Mouse (Mus musculus) MEL (cell line): ENCODE data around the gene Espnl. TPM values are rescaled to one million over a fixed set of nuclear protein-coding genes. Genes with fewer than 3 reads are reported as not detected.

Experiments
- DNase-seq: peaks from one replicate; pipeline ENCODE4 v3.0.0; 2011; ENCODE audit warnings: low read depth, low spot score
- H3K27ac ChIP-seq: 2 replicates; pipeline ENCODE4 v1.5.1; 2012; ENCODE audit warnings: low read depth, mild to moderate bottlenecking, control low read depth, low read length, moderate library complexity; ENCODE audit not compliant: control insufficient read depth
- H3K27me3 ChIP-seq, 2 experiments: fragments of 150-350 bp in 1 of 2; sonication (generic) in 1 of 2; 2 replicates each; pipeline ENCODE4 v1.6.1; 2012; ENCODE audit warnings: low read length in 2 of 2, mild to moderate bottlenecking in 2 of 2, improper control_type of control experiment in 1 of 2, moderate library complexity in 1 of 2; ENCODE audit not compliant: insufficient read depth in 2 of 2, control insufficient read depth in 1 of 2
- H3K36me3 ChIP-seq, 2 experiments: 2 replicates each; pipeline ENCODE4 v1.6.1; 2012 to 2014; ENCODE audit warnings: low read length in 2 of 2, improper control_type of control experiment in 1 of 2, inconsistent platforms in 1 of 2, mild to moderate bottlenecking in 1 of 2; ENCODE audit not compliant: insufficient read depth in 2 of 2, control insufficient read depth in 1 of 2
- H3K4me1 ChIP-seq, 2 experiments: fragments of 150-350 bp in 1 of 2; sonication (generic) in 1 of 2; 2 replicates each; pipeline ENCODE4 v1.6.1; 2012; ENCODE audit warnings: low read length in 2 of 2, improper control_type of control experiment in 1 of 2, mild to moderate bottlenecking in 1 of 2; ENCODE audit not compliant: insufficient read depth in 2 of 2, control insufficient read depth in 1 of 2
- H3K4me3 ChIP-seq, 2 experiments: fragments of 150-350 bp in 1 of 2; sonication (generic) in 1 of 2; 2 replicates each; pipeline ENCODE4 v1.5.1; 2012; ENCODE audit warnings: low read depth in 2 of 2, low read length in 2 of 2, mild to moderate bottlenecking in 2 of 2, moderate library complexity in 2 of 2, control low read depth in 1 of 2, improper control_type of control experiment in 1 of 2; ENCODE audit not compliant: control insufficient read depth in 1 of 2, insufficient read depth in 1 of 2
- H3K79me2 ChIP-seq: 2 replicates; pipeline ENCODE4 v1.6.1; 2012; ENCODE audit warnings: mild to moderate bottlenecking, low read length, moderate library complexity; ENCODE audit not compliant: control insufficient read depth, poor library complexity, insufficient read depth
- H3K9ac ChIP-seq: 2 replicates; pipeline ENCODE4 v1.6.1; 2012; ENCODE audit warnings: low read depth, mild to moderate bottlenecking, control low read depth, low read length, moderate library complexity; ENCODE audit not compliant: control insufficient read depth, poor library complexity, severe bottlenecking
- H3K9me3 ChIP-seq: fragments of 150-350 bp; sonication (generic); replicated peaks from 2 replicates; pipeline ENCODE4 v1.6.1; 2012; ENCODE audit warnings: mild to moderate bottlenecking, low read length, improper control_type of control experiment, moderate library complexity; ENCODE audit not compliant: insufficient read depth
- E2F4 ChIP-seq: IDR thresholded peaks from 2 replicates; pipeline ENCODE4 v1.6.1; 2011; ENCODE audit warnings: low read depth, low read length, improper control_type of control experiment, borderline replicate concordance
- ETS1 ChIP-seq: IDR thresholded peaks from 2 replicates; pipeline ENCODE4 v1.6.1; 2012; ENCODE audit warnings: low read depth, mild to moderate bottlenecking, inconsistent platforms, low read length, improper control_type of control experiment, moderate library complexity
- GABPA ChIP-seq: IDR thresholded peaks from 2 replicates; pipeline ENCODE4 v1.6.1; 2012; ENCODE audit warnings: low read depth, mild to moderate bottlenecking, inconsistent platforms, low read length, improper control_type of control experiment, moderate library complexity
- GATA1 ChIP-seq: IDR thresholded peaks from 2 replicates; pipeline ENCODE4 v1.6.1; 2011; ENCODE audit warnings: low read depth, low read length, improper control_type of control experiment
- HCFC1 ChIP-seq: IDR thresholded peaks from 2 replicates; pipeline ENCODE4 v1.6.1; 2012; ENCODE audit warnings: low read depth, mild to moderate bottlenecking, inconsistent platforms, low read length, improper control_type of control experiment, moderate library complexity
- JUND ChIP-seq: IDR thresholded peaks from 2 replicates; pipeline ENCODE4 v1.6.1; 2011; ENCODE audit warnings: low read depth, mild to moderate bottlenecking, improper control_type of control experiment, low read length
- KAT2A ChIP-seq: conservative IDR thresholded peaks from 2 replicates; pipeline ENCODE4 v1.6.1; 2012; ENCODE audit warnings: low read depth, low read length, improper control_type of control experiment, inconsistent platforms
- MAX ChIP-seq: IDR thresholded peaks from 2 replicates; pipeline ENCODE4 v1.6.1; 2011; ENCODE audit warnings: low read length, improper control_type of control experiment
- MAZ ChIP-seq: IDR thresholded peaks from 2 replicates; pipeline ENCODE4 v1.6.1; 2012; ENCODE audit warnings: low read depth, mild to moderate bottlenecking, inconsistent platforms, low read length, improper control_type of control experiment
- MXI1 ChIP-seq: IDR thresholded peaks from 2 replicates; pipeline ENCODE4 v1.6.1; 2011; ENCODE audit warnings: mild to moderate bottlenecking, low read depth, low read length, improper control_type of control experiment
- NRF1 ChIP-seq: IDR thresholded peaks from 2 replicates; pipeline ENCODE4 v1.6.1; 2014; ENCODE audit warnings: low read depth, mild to moderate bottlenecking, inconsistent platforms, low read length, improper control_type of control experiment, moderate library complexity; ENCODE audit not compliant: poor library complexity, insufficient read depth, severe bottlenecking
- POLR2AphosphoS2 ChIP-seq: IDR thresholded peaks from 2 replicates; pipeline ENCODE4 v1.6.1; 2011; ENCODE audit warnings: low read length, improper control_type of control experiment
- RAD21 ChIP-seq: IDR thresholded peaks from 2 replicates; pipeline ENCODE4 v1.6.1; 2011; ENCODE audit warnings: mild to moderate bottlenecking, low read depth, low read length, improper control_type of control experiment
- SMC3 ChIP-seq: IDR thresholded peaks from 2 replicates; pipeline ENCODE4 v1.6.1; 2011; ENCODE audit warnings: low read depth, low read length, improper control_type of control experiment
- UBTF ChIP-seq: IDR thresholded peaks from 2 replicates; pipeline ENCODE4 v1.6.1; 2012; ENCODE audit warnings: low read depth, mild to moderate bottlenecking, inconsistent platforms, low read length, improper control_type of control experiment, moderate library complexity, borderline replicate concordance; ENCODE audit not compliant: insufficient read depth
- ZC3H11A ChIP-seq: IDR thresholded peaks from 2 replicates; pipeline ENCODE4 v1.6.1; 2012; ENCODE audit warnings: low read depth, mild to moderate bottlenecking, inconsistent platforms, low read length, improper control_type of control experiment
- ZMIZ1 ChIP-seq: IDR thresholded peaks from 2 replicates; pipeline ENCODE4 v1.6.1; 2012; ENCODE audit warnings: low read depth, mild to moderate bottlenecking, inconsistent platforms, low read length, improper control_type of control experiment, moderate library complexity
- polyA plus RNA-seq, 2 experiments: library from polyadenylated mRNA; stranded (reverse) in 1 of 2; unstranded in 1 of 2; fragments of >175 nt in 1 of 2; fragments of >200 nt in 1 of 2; gene quantifications; 2 replicates each; pipeline versions ENCODE4 v1.2.1 to v1.2.4; 2012; ENCODE audit warnings: low replicate concordance in 2 of 2, low read depth in 1 of 2; ENCODE audit not compliant: insufficient read length in 2 of 2, insufficient read depth in 1 of 2, missing spikeins in 1 of 2
- total RNA-seq: library from RNA; depleted of rRNA; stranded (reverse); fragments of 300-350 nt; gene quantifications from 2 replicates; pipeline ENCODE4 v1.2.3, GENCODE M21; 2012

Espnl gene
- total and polyA plus RNA-seq, 3 experiments, result 2.0 to 2.1 TPM; not detected in 1

DNA sequence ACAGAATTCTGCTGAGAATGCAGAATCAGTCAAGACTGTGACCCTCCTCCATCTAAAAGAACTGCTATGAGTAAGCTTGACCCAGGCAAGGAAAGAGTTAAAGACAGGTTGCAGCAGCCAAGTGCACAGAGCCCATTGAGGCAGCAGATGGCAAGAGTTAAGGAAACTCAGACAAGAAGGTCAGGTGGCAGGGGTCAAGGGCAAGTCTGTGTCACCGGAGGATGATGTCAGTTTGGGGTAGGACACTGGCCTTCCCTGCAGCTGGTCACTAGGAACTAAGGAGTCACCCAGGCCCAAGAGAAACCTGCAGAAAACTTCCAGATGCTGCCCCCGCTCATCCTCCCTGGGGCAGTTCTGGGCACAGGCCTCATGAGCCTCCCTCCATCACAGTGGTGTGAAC is 2.8 kb downstream of the Espnl start:
- no peak overlapping the region for H3K9ac ChIP-seq
- H3K9me3 ChIP-seq, result no peaks in the 10 kb centered on the region
- no peak overlapping the region for H3K27ac ChIP-seq
- no peak for DNase-seq
- no peaks in the 10 kb centered on the region for H3K79me2 ChIP-seq
- no peak overlapping the region for H3K4me3 ChIP-seq
- H3K27me3 ChIP-seq, result no peaks in the 10 kb centered on the region
- H3K36me3 ChIP-seq, result peaks cover 0 to 3% of the 10 kb centered on the region in 2 experiments; a peak in 2 of 4 replicates
- peaks cover 2 to 15% of the 10 kb centered on the region in 2 experiments for H3K4me1 ChIP-seq
- TF ChIP-seq JUND, result no peak
- TF ChIP-seq GABPA, result no peak
- TF ChIP-seq E2F4, result no peak
- no peak for TF ChIP-seq ETS1
- no peak for TF ChIP-seq HCFC1
- no peak for TF ChIP-seq POLR2AphosphoS2
- TF ChIP-seq SMC3, result no peak
- TF ChIP-seq RAD21, result no peak
- TF ChIP-seq MXI1, result no peak
- TF ChIP-seq NRF1, result no peak

DNA sequence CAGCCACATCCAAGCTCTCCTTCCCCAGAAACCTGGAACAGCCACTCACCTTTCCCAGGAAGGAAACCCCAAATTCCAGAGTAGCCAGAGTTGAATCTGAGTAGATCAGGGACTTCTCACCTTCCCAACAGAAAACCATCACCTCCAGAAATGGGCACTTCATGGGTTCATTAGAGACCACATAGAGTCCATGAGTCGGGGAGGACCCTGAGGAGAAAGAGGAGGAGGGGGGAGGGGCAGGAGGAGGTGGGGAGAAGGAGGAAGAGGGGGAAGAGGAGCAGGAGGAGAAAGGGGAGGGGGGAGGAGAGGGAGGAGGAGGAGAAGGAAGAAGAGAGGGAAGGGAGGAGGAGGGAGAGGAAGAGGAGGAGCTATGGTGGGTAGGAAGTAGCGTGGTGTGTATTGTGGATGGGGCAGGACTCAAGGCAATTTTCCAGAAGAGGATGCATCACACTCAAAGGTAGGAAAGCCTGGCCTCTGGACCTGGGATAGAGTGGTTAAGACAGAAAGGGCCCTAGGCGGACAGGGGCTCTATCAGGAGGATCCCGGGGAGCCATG is 3.7 kb downstream of the Espnl start:
- H3K36me3 ChIP-seq, result peaks cover 0 to 3% of the 10 kb centered on the region in 2 experiments; a peak in 2 of 4 replicates
- H3K79me2 ChIP-seq, result no peaks in the 10 kb centered on the region
- H3K4me3 ChIP-seq, result peak overlapping the region; percentile 20 to 46
- H3K9me3 ChIP-seq, result no peaks in the 10 kb centered on the region
- H3K4me1 ChIP-seq, result peaks cover 2 to 15% of the 10 kb centered on the region in 2 experiments
- DNase-seq, result peak; percentile 18
- TF ChIP-seq ZC3H11A (no peak), MAZ (peak; percentile 65; the same call in 1 of the 2 replicates), HCFC1 (no peak), MAX (no peak), ZMIZ1 (no peak), GATA1 (no peak), UBTF (no peak), KAT2A (no peak)
- H3K9ac ChIP-seq, result peak overlapping the region; percentile 3; the same call in 1 of the 2 replicates
- H3K27me3 ChIP-seq, result no peaks in the 10 kb centered on the region
- H3K27ac ChIP-seq, result no peak overlapping the region
